Mouse (Mus musculus) liver, postnatal 0 days (tissue): ENCODE results near the gene Tmub1.

ENCODE experiments used
- CTCF ChIP-seq: sonication (generic); IDR thresholded peaks from 2 replicates; pipeline ENCODE4 v1.5.1; 2016; ENCODE audit warnings: antibody characterized with exemption, low read depth
- EP300 ChIP-seq: IDR thresholded peaks from 2 replicates; pipeline ENCODE4 v1.6.1; 2016; ENCODE audit warnings: antibody characterized with exemption, low read depth, mild to moderate bottlenecking

DNA sequence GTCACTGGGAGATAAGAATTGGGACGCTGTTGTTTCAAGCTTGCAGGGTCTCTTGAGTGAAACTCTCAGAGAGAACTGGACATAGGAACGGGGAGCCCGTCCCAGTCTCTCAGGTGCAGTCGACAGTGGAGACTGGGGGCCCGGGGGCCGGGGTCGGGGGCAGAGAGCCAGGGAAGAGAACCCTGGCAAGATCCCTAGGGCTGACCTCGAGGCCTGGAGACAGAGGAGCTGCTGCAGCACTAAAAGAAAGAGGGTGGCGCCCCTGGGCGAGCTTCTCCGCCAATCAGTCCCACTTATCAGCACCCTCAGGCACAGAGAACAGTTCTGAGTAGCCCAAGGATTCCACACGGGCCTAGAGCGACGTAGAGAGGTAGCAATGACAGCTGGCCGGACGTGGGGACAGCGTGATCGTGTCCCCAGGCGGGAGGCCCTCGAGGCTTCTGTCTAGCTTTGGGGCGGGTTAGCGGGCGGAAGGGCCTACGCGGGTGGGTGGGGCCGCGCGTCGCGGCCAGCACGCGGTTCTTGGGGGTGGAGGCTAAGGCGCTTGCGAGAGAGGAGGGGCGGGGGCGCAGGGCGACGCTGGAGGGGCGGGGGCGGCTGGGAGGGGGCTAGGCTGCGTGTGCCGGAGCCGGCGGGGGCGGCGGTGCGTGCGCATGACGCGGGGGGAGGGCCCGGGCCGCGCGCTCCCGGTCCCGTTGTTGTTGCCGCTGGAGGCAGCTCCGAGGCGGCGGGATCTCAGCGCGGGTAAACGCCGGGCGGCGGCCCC, 3.8 kb upstream of the Tmub1 start:
- TF ChIP-seq CTCF (no peak), EP300 (no peak)
